Mouse (Mus musculus) midbrain, embryonic 16.5 days (tissue): ENCODE measurements around the gene Def6. TPM values are rescaled to one million over a fixed set of nuclear protein-coding genes. Genes with fewer than 3 reads are reported as not detected.
A peak's percentile ranks its signal among the peaks of the same experiment; 100 is the strongest.

Experiments
- ATAC-seq: fragments of 200-750 bp; cut with Nextera tagmentation; 2 replicates; pipeline ENCODE4 v1.8.0; 2017; ENCODE audit warnings: moderate TSS enrichment
- H3K27ac ChIP-seq: fragments of 300-500 bp; sonication (generic); 2 replicates; pipeline ENCODE4 v1.5.1; 2014; ENCODE audit warnings: mild to moderate bottlenecking, low read length, mixed read lengths
- H3K27me3 ChIP-seq: fragments of 300-500 bp; sonication (generic); 2 replicates; pipeline ENCODE4 v1.6.1; 2014; ENCODE audit warnings: low read depth, low read length, mixed read lengths; ENCODE audit not compliant: control insufficient read depth, insufficient read depth
- H3K36me3 ChIP-seq: fragments of 300-500 bp; sonication (generic); 2 replicates; pipeline ENCODE4 v1.6.1; 2014; ENCODE audit warnings: mild to moderate bottlenecking, low read length, moderate library complexity, mixed read lengths; ENCODE audit not compliant: control insufficient read depth, insufficient read depth
- H3K4me1 ChIP-seq: fragments of 300-500 bp; sonication (generic); 2 replicates; pipeline ENCODE4 v1.6.1; 2014; ENCODE audit warnings: mild to moderate bottlenecking, low read length, mixed read lengths; ENCODE audit not compliant: control insufficient read depth, insufficient read depth
- H3K4me2 ChIP-seq: fragments of 300-500 bp; sonication (generic); 2 replicates; pipeline ENCODE4 v1.6.1; 2014; ENCODE audit warnings: mild to moderate bottlenecking, low read length, mixed read lengths
- H3K4me3 ChIP-seq: fragments of 300-500 bp; sonication (generic); 2 replicates; pipeline ENCODE4 v1.5.1; 2014; ENCODE audit warnings: low read depth, mild to moderate bottlenecking, low read length, moderate library complexity, mixed read lengths
- H3K9ac ChIP-seq: fragments of 300-500 bp; sonication (generic); 2 replicates; pipeline ENCODE4 v1.6.1; 2014; ENCODE audit warnings: low read depth, low read length, mixed read lengths
- H3K9me3 ChIP-seq: fragments of 300-500 bp; sonication (generic); replicated peaks from 2 replicates; pipeline ENCODE4 v1.6.1; 2014; ENCODE audit warnings: mild to moderate bottlenecking, low read length, mixed read lengths; ENCODE audit not compliant: control insufficient read depth, poor library complexity, severe bottlenecking
- WGBS: fragments of 180-500 bp; shearing (Covaris S2); extraction: QIAGEN DNeasy Blood & Tissue Kit; methylation state at CpG from one replicate; pipeline ENCODE4 v1.1.7; 2014; 5-methylcytosine and 5-hydroxymethylcytosine counted together
- polyA plus RNA-seq: library from polyadenylated mRNA; unstranded; fragments of >200 nt; fragmentation: Nextera tagmentation; extraction: Ambion mirVana; gene quantifications from 2 replicates; pipeline ENCODE4 v1.2.1, GENCODE M21; 2015

Gene Def6
- polyA plus RNA-seq, 1 experiment from 2014 or later = 6.8 TPM

- Histone ChIP-seq H3K4me1 (no peaks in the 10 kb centered on the region), H3K9me3 (no peaks in the 10 kb centered on the region), H3K27ac (no peak overlapping the region), H3K4me2 (no peak overlapping the region), H3K27me3 (no peaks in the 10 kb centered on the region), H3K9ac (no peak overlapping the region), H3K4me3 (no peak overlapping the region), H3K36me3 (peaks cover 27% of the 10 kb centered on the region)
- 40% methylated on average over 14 of the region's 14 CpGs for WGBS
- no peak for ATAC-seq
These were observed 3.4 kb upstream of the Def6 start for GRCm38 (mm10) chr17:28204052-28204720.

DNA sequence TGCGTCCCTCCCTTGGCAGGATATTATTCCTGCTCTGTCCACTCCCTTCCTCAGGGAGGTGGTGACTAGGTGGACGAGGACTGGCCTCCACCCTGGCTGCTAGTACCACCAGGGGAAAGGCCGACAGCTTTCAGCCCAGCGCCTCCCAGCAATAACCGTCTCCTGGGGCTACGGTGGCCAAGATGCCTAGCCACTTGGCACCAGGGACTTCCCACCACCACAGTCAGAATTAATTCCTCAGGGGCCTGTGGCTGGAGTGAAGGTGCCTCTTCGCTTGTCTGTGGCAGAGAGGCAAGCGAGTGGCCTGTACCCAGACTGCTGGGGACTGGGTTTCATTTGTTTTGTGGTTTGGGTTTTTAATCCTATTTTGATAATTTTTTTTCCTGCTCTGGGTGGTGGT, 2.1 kb upstream of the Def6 start:
- Histone ChIP-seq H3K9me3 (no peaks in the 10 kb centered on the region), H3K27ac (no peak overlapping the region), H3K27me3 (no peaks in the 10 kb centered on the region), H3K36me3 (peaks cover 19% of the 10 kb centered on the region), H3K4me3 (no peak overlapping the region), H3K4me1 (no peaks in the 10 kb centered on the region), H3K4me2 (no peak overlapping the region), H3K9ac (no peak overlapping the region)
- ATAC-seq = no peak
- WGBS = 90% methylated on average over 8 of the region's 8 CpGs

- H3K27me3 ChIP-seq = no peaks in the 10 kb centered on the region
- no peaks in the 10 kb centered on the region for H3K4me1 ChIP-seq
- no peaks in the 10 kb centered on the region for H3K9me3 ChIP-seq
- H3K36me3 ChIP-seq = 0 out of 2 replicates have a peak, but pooled peaks cover 7% of the 10 kb centered on the region
- no peak for ATAC-seq
- no peak overlapping the region for H3K27ac ChIP-seq
- H3K4me3 ChIP-seq = no peak overlapping the region
- 72% methylated on average over 8 of the region's 8 CpGs for WGBS
- H3K9ac ChIP-seq = no peak overlapping the region
- no peak overlapping the region for H3K4me2 ChIP-seq
These were observed 486 bp upstream of the Def6 start for GRCm38 (mm10) chr17:28207092-28207491.

DNA sequence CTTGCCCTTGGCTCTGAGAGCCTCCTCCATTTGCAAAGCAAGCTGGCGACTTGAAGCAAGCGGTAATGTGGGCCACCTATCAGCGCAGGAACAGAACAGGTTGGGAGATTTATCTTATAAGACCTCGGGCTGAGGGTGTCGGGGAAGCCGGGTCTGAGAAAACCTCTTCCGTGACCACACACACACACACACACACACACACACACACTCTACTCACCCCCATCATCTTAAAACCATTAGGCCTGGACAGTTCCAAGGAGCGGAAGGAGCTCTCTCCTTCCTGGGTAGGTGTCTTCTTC, 685 bp downstream of the Def6 start:
- no peak for ATAC-seq
- Histone ChIP-seq H3K4me3 (no peak overlapping the region; the same call in 1 of the 2 replicates), H3K27me3 (no peaks in the 10 kb centered on the region), H3K4me2 (peak overlapping the region; percentile 32), H3K4me1 (no peaks in the 10 kb centered on the region), H3K27ac (no peak overlapping the region), H3K9me3 (no peaks in the 10 kb centered on the region), H3K9ac (no peak overlapping the region), H3K36me3 (0 out of 2 replicates have a peak, but pooled peaks cover 4% of the 10 kb centered on the region)
- WGBS = 84% methylated on average over 8 of the region's 8 CpGs

DNA sequence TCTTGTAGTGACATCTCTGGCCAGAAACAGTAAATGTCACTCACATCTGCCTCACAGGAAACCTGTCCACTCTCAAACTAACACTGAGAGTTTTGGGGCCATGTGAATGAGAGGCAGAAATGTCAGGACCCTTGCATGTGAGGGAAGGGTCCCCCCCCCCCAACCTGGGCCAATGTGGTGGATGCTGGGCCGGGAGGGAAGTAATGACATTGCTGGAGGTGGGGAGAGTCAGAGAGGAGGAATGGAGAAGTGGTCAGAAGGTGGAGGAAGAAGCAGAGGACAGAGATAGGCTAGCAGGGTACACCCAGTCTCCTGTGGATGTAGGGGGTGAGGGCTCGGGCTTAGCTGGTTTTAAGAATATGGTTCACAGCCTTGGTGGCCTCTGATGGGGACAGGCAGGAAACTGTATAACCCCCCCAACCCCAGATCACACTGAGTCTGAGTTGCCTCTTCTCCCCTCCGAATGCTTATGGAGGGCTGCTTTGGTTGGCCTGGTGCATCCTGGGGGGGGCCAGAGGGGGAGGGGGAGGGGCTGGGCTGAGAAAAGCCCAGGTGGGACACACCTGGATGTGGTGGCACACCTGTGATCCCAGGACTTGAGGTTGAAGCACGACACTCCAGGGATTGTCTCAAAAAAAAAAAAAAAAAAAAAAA, 2.0 kb downstream of the Def6 start:
- ATAC-seq = no peak
- no peaks in the 10 kb centered on the region for H3K27me3 ChIP-seq
- 0 out of 2 replicates have a peak, but pooled peaks cover 4% of the 10 kb centered on the region for H3K36me3 ChIP-seq

DNA sequence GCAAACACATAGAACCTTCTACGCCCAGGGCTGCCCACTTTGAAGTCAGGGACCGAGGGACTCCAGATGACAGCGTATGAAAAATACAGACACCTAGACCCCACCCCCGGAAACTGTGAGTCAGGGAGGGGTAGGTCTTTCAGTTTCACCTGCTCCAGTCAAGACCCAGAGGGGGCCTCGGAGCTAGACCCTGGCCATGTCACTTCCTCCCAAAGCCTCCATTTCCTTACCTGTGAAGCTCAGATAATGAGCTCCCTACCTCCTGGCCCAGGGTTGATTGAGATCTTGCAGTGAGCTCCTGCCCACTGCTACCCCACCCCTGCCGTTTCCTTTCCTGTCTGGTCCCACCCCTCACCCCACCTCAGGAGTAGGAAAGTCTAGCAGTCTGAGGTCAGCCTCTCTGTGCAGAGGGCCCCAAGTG, 4.4 kb downstream of the Def6 start:
- Histone ChIP-seq H3K9me3 (no peaks in the 10 kb centered on the region), H3K27ac (no peak overlapping the region), H3K36me3 (no peaks in the 10 kb centered on the region), H3K9ac (no peak overlapping the region), H3K4me3 (no peak overlapping the region), H3K4me2 (no peak overlapping the region), H3K27me3 (no peaks in the 10 kb centered on the region), H3K4me1 (no peaks in the 10 kb centered on the region)
- 80% methylated on average over 6 of the region's 6 CpGs for WGBS
- ATAC-seq = no peak

More for the DNA sequence above, 2.0 kb downstream of the Def6 start:
- no peak overlapping the region for H3K4me2 ChIP-seq
- 72% methylated on average over 4 of the region's 4 CpGs for WGBS
- no peak overlapping the region for H3K27ac ChIP-seq
- H3K4me1 ChIP-seq = no peaks in the 10 kb centered on the region
- no peak overlapping the region for H3K9ac ChIP-seq
- H3K4me3 ChIP-seq = no peak overlapping the region
- H3K9me3 ChIP-seq = no peaks in the 10 kb centered on the region

DNA sequence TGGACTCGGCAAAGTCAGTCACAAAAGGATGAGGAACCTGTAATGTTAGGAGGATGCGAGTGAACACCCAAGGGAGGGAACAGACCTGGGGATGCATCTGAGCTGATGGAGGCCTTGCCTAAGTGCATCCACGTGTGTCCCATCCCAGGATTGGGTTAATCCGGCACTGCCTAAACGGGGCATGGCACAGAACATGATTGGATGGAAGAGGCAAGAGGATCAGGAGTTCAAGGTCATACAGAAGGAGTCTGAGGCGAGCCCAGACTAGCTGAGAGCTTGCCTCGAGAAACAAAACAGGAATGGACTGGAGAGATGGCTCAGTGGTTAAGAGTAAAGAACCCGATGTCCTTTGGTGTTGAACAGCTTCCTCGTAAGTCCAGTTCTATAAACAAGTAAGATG, 4.8 kb downstream of the Def6 start:
- no peak for ATAC-seq
- no peak overlapping the region for H3K4me2 ChIP-seq
- WGBS = 73% methylated on average over 9 of the region's 9 CpGs
- no peak overlapping the region for H3K4me3 ChIP-seq
- no peaks in the 10 kb centered on the region for H3K36me3 ChIP-seq
- H3K4me1 ChIP-seq = no peaks in the 10 kb centered on the region
- no peak overlapping the region for H3K9ac ChIP-seq
- H3K27me3 ChIP-seq = no peaks in the 10 kb centered on the region
- H3K9me3 ChIP-seq = no peaks in the 10 kb centered on the region
- H3K27ac ChIP-seq = no peak overlapping the region

DNA sequence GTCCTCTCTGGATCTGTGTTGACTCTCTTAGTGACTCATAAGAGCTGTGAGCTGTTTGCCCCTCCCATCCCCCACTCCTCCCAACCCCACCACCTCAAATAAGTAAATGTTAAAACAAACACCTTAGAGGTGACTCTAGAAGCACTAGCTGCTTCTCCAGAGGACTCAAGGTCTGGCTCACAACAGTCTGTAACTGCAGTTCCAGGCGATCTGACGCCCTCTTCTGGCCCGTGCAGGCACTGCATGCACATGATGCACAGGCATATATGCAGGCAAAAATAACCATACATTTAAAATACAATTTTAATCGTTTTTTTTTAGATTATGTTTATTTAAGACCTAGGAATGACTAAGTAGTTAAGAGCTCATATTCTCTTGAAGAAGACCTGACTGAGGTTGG, 5.7 kb downstream of the Def6 start:
- no peak overlapping the region for H3K9ac ChIP-seq
- H3K4me2 ChIP-seq = no peak overlapping the region
- ATAC-seq = no peak
- no peak overlapping the region for H3K27ac ChIP-seq
- no peak overlapping the region for H3K4me3 ChIP-seq
- 38% methylated on average over 4 of the region's 4 CpGs for WGBS
- H3K9me3 ChIP-seq = no peaks in the 10 kb centered on the region
- no peaks in the 10 kb centered on the region for H3K27me3 ChIP-seq
- H3K4me1 ChIP-seq = no peaks in the 10 kb centered on the region
- H3K36me3 ChIP-seq = no peaks in the 10 kb centered on the region

- no peak overlapping the region for H3K4me3 ChIP-seq
- H3K27ac ChIP-seq = no peak overlapping the region
- no peaks in the 10 kb centered on the region for H3K36me3 ChIP-seq
- no peaks in the 10 kb centered on the region for H3K27me3 ChIP-seq
- ATAC-seq = no peak
- H3K4me2 ChIP-seq = no peak overlapping the region
- H3K9me3 ChIP-seq = no peaks in the 10 kb centered on the region
- WGBS = 87% methylated on average over 9 of the region's 9 CpGs
- H3K4me1 ChIP-seq = no peaks in the 10 kb centered on the region
- no peak overlapping the region for H3K9ac ChIP-seq
These were observed 9.2 kb downstream of the Def6 start for GRCm38 (mm10) chr17:28216791-28217190.
